Mouse (Mus musculus): Measurements from ENCODE around the gene Eif4e2.

DNA sequence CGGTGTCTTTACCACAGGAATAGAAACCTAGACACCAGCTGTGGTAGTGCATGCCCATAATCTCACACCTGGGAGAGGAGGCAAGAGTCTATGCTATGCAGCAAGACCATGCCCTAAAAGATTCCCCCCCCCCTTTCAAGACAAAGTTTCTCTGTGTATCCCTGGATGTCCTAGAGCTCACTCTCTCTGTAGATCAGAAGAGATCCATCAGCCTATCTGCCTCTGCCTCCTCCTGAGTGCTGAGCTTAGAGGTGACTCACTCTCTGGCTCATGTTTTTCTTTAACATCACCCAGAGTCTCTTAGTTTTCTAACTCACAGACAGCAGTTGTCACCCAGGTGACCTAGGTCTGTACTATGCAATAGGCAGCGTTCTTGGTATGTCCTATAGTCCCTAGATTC lies 45.6 kb downstream of the Eif4e2 start:
- TF ChIP-seq CTCF (IDR thresholded peaks at IDR 0.05; ENCODE audit: control insufficient read depth, insufficient read depth, low read length), result no peak
- no peak for TF ChIP-seq POLR2A (IDR thresholded peaks at IDR 0.05; ENCODE audit: borderline replicate concordance, control insufficient read depth, low read depth, low read length)

Data from bone marrow, adult 2 months (tissue).